Mouse (Mus musculus) stomach, embryonic 16.5 days (tissue): ENCODE measurements around the gene Cfap300. TPM values are rescaled to one million over a fixed set of nuclear protein-coding genes. Genes with fewer than 3 reads are reported as not detected.

Source experiments
- ATAC-seq: fragments of 200-750 bp; cut with Nextera tagmentation; 2 replicates; pipeline ENCODE4 v1.8.0; 2017; ENCODE audit warnings: moderate number of reproducible peaks, moderate TSS enrichment; ENCODE audit not compliant: insufficient read depth, low FRiP score
- H3K27ac ChIP-seq: fragments of 300-500 bp; sonication (generic); 2 replicates; pipeline ENCODE4 v1.5.1; 2014; ENCODE audit warnings: low read length
- H3K27me3 ChIP-seq: fragments of 300-500 bp; sonication (generic); 2 replicates; pipeline ENCODE4 v1.6.1; 2014; ENCODE audit warnings: low read length, control low read depth, mixed read lengths; ENCODE audit not compliant: control insufficient read depth, insufficient read depth
- H3K36me3 ChIP-seq: fragments of 300-500 bp; sonication (generic); 2 replicates; pipeline ENCODE4 v1.6.1; 2014; ENCODE audit warnings: low read length; ENCODE audit not compliant: control insufficient read depth, insufficient read depth
- H3K4me1 ChIP-seq: fragments of 300-500 bp; sonication (generic); 2 replicates; pipeline ENCODE4 v1.6.1; 2014; ENCODE audit warnings: low read length, control low read depth, mixed read lengths; ENCODE audit not compliant: control insufficient read depth, insufficient read depth
- H3K4me2 ChIP-seq: fragments of 300-500 bp; sonication (generic); 2 replicates; pipeline ENCODE4 v1.6.1; 2014; ENCODE audit warnings: low read depth, low read length, mixed read lengths
- H3K4me3 ChIP-seq: fragments of 300-500 bp; sonication (generic); replicated peaks from 2 replicates; pipeline ENCODE4 v1.5.1; 2014; ENCODE audit warnings: mild to moderate bottlenecking, low read length
- H3K9ac ChIP-seq: fragments of 300-500 bp; sonication (generic); 2 replicates; pipeline ENCODE4 v1.6.1; 2014; ENCODE audit warnings: low read length
- H3K9me3 ChIP-seq: fragments of 300-500 bp; sonication (generic); replicated peaks from 2 replicates; pipeline ENCODE4 v1.6.1; 2016; ENCODE audit warnings: low read length, control low read depth; ENCODE audit not compliant: control insufficient read depth
- WGBS: fragments of 180-500 bp; shearing (Covaris S2); extraction: QIAGEN DNeasy Blood & Tissue Kit; methylation state at CpG from one replicate; pipeline ENCODE4 v1.1.7; 2014; 5-methylcytosine and 5-hydroxymethylcytosine counted together
- polyA plus RNA-seq: library from polyadenylated mRNA; unstranded; fragments of >200 nt; fragmentation: Nextera tagmentation; extraction: Ambion mirVana; gene quantifications from 2 replicates; pipeline ENCODE4 v1.2.1, GENCODE M21; 2015

Gene Cfap300
- polyA plus RNA-seq, 1 experiment from 2014 or later = 8.1 TPM

DNA sequence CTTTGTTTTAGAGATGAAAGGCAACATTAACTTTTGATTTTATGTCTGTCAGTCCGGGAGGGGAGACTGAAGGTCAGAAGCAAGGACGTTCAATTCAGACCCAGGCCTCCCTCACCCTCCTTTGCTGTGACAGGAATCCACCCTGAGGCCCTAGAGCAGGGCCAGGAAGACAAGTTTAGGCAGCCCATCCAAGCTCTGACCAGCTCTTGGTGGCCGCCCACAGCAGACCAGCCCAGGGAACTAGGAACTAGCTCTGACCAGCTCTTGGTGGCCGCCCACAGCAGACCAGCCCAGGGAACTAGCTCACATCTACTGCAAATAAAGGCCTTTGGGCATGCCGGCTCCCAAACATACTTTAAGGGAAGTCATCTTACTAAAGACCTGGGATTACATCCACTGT is 65.0 kb downstream of the Cfap300 start:
- H3K4me2 ChIP-seq = no peak overlapping the region
- H3K4me1 ChIP-seq = peaks cover 4% of the 10 kb centered on the region
- H3K9me3 ChIP-seq = no peaks in the 10 kb centered on the region
- H3K27me3 ChIP-seq = no peaks in the 10 kb centered on the region
- H3K4me3 ChIP-seq = no peak overlapping the region
- no peak overlapping the region for H3K27ac ChIP-seq
- WGBS = 70% methylated on average over 5 of the region's 5 CpGs
- no peak overlapping the region for H3K9ac ChIP-seq
- H3K36me3 ChIP-seq = no peaks in the 10 kb centered on the region
- ATAC-seq = no peak

DNA sequence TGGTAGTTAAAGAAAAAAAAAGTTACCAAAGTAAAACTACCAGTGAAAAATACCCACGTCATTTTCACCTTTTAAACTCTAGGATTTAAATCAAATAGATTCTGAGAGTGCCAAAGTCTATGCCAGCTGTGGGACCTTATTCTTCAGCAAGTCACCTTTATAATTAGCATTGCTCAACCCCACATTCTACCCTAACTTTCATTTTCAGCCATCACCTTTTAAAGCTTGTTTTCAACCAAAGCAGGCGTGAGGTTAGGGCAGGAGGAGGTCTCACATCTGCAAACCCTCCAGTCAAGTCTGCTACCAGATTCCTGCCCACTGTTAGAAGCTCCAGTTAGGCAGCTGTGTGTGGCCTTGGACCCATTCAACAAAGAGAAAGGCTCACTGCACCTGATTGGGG is 70.6 kb downstream of the Cfap300 start:
- H3K4me2 ChIP-seq = no peak overlapping the region
- H3K36me3 ChIP-seq = no peaks in the 10 kb centered on the region
- ATAC-seq = no peak
- no peaks in the 10 kb centered on the region for H3K9me3 ChIP-seq
- H3K27me3 ChIP-seq = no peaks in the 10 kb centered on the region
- 71% methylated on average over 2 of the region's 2 CpGs for WGBS
- no peak overlapping the region for H3K4me3 ChIP-seq
- H3K4me1 ChIP-seq = peaks cover 9% of the 10 kb centered on the region
- no peak overlapping the region for H3K9ac ChIP-seq
- no peak overlapping the region for H3K27ac ChIP-seq

Other genes with a start within 250 kb of the Cfap300 start
- 34.1 and 40.0 TPM in 2 replicates for gene Birc2, start 205.8 kb downstream of the Cfap300 start, polyA plus RNA-seq
- 9.4 and 9.9 TPM in 2 replicates for gene Birc3, start 169.6 kb downstream of the Cfap300 start, polyA plus RNA-seq
- gene Yap1, start 38.2 kb downstream of the Cfap300 start, polyA plus RNA-seq = 21.3 and 23.8 TPM in 2 replicates
- 1.1 and 1.5 TPM in 2 replicates for gene Cep126, start 91.5 kb upstream of the Cfap300 start, polyA plus RNA-seq